In genomic region chr19:55956745-55957144, GRCm38 (mm10) we compare ENCODE assay signal across 22 mouse cellular contexts.
"Had no signal": no experiment of that assay in that cellular context is flagged by ENCODE, and none has a peak within 500 bp of the region (broad histone marks: within the 10 kb centered on the region; RNA-seq: fewer than 3 reads in every experiment).

No protein-coding gene starts in this region.

- H3K27ac ChIP-seq: kidney, embryonic 15.5 days; limb, embryonic 12.5 days; limb, embryonic 15.5 days; liver, embryonic 14.5 days; midbrain, embryonic 13.5 days; stomach, embryonic 15.5 days had no signal

- H3K4me2 ChIP-seq: kidney, embryonic 15.5 days; limb, embryonic 12.5 days; limb, embryonic 15.5 days; liver, embryonic 11.5 days; lung, embryonic 14.5 days; midbrain, embryonic 13.5 days; stomach, embryonic 15.5 days had no signal

- H3K36me3 ChIP-seq: kidney, embryonic 15.5 days; limb, embryonic 12.5 days; limb, embryonic 15.5 days; midbrain, embryonic 13.5 days; stomach, embryonic 15.5 days had no signal

- H3K9ac ChIP-seq: kidney, embryonic 15.5 days; limb, embryonic 12.5 days; limb, embryonic 15.5 days; liver, embryonic 14.5 days; liver, postnatal 0 days; lung, embryonic 14.5 days; midbrain, embryonic 13.5 days; stomach, embryonic 15.5 days had no signal

- H3K9me3 ChIP-seq: kidney, embryonic 15.5 days; limb, embryonic 15.5 days; stomach, embryonic 15.5 days had no signal

- ATAC-seq: liver, postnatal 0 days; midbrain, embryonic 13.5 days; midbrain, embryonic 16.5 days had no signal

- H3K4me3 ChIP-seq: kidney, embryonic 15.5 days; limb, embryonic 12.5 days; limb, embryonic 15.5 days; midbrain, embryonic 13.5 days; stomach, embryonic 15.5 days had no signal

- DNase-seq: kidney, adult 11 months; kidney, adult 8-10 months; kidney, postnatal 10 days; kidney, postnatal 36 days; left cerebral cortex, postnatal 4 days; liver, postnatal 0 days; lung, embryonic 14.5 days; lung, postnatal 10 days; lung, postnatal 4 days; right cerebral cortex, adult 18-20 months; right cerebral cortex, postnatal 25 days; spleen, adult 18-20 months; thymus, adult 18-20 months; thymus, postnatal 36 days had no signal

- H3K27me3 ChIP-seq: kidney, embryonic 15.5 days; limb, embryonic 12.5 days; limb, embryonic 15.5 days; midbrain, embryonic 13.5 days; stomach, embryonic 15.5 days had no signal
